Mouse (Mus musculus) liver, embryonic 14.5 days (tissue): ENCODE measurements around the gene Nsd2.
"Not testable (repeated sequence)": the region's sequence is repeated elsewhere in the genome, so short reads cannot be mapped to it uniquely, and the experiment has no call there.

ENCODE experiments used
- CTCF ChIP-seq: IDR thresholded peaks from 2 replicates; pipeline ENCODE4 v1.5.1; 2016; ENCODE audit warnings: antibody characterized with exemption, low read depth, control low read depth
- EP300 ChIP-seq: IDR thresholded peaks from 2 replicates; pipeline ENCODE4 v1.6.1; 2016; ENCODE audit warnings: antibody characterized with exemption, low read depth

- TF ChIP-seq EP300, CTCF: not testable (repeated sequence)
Measured at GRCm38 (mm10) chr5:33916616-33917015, 96.1 kb downstream of the Nsd2 start.
